Mouse (Mus musculus): Measurements from ENCODE around the gene Mipol1. TPM values are rescaled to one million over a fixed set of nuclear protein-coding genes. Genes with fewer than 3 reads are reported as not detected.
A peak's percentile ranks its signal among the peaks of the same experiment; 100 is the strongest.
"Not testable (repeated sequence)": the region's sequence is repeated elsewhere in the genome, so short reads cannot be mapped to it uniquely, and the experiment has no call there.

Gene Mipol1
- polyA plus RNA-seq, 1 experiment from 2014 or later = 5.1 TPM

DNA sequence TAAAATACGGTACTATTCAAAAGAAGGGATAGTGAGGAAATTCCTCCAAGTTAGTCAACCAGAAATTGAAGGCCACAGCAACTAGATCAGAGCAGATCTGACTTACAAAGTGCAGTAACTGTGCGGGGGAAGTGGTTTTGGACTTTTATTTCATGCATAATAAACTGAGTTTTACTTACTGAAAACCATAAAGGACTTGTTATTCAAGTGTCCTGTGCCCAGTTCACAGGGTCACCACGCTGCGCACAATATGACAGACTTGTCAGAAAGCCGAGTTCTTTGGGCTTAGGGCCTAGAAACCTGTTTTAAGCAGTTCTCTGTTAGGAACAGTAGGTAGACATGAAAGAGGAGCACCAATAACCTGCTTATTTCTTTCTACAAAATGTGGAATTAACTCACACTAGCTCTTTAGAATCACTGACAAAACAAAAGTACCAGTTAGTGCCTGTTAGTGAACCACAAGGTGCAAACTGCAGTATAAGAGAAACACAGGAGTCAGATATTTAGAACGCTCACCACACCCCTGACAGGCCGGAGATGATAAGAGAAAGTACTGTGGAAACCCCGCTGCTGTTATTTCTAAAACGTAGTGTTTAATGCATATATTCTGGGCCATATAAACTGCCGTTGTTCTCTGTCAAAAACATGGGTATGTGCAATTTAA is 32.7 kb upstream of the Mipol1 start, which contains the start of gene Slc25a21:
Gene Slc25a21 (minus strand): TSS at position 110 of the 664 bp plus-strand sequence.
- Histone ChIP-seq H3K27me3 (ENCODE audit: control insufficient read depth, insufficient read depth, low read length) (peaks cover 14% of the 10 kb centered on the region), H3K27ac (ENCODE audit: low read depth, low read length) (no peak within 1 kb of the TSS), H3K9me3 (ENCODE audit: control insufficient read depth, low read length) (no peaks in the 10 kb centered on the region), H3K9ac (replicated peaks; ENCODE audit: low read depth, low read length) (peak within 1 kb of the TSS; percentile 41), H3K4me2 (ENCODE audit: low read depth, low read length) (peak within 1 kb of the TSS; percentile 80), H3K4me1 (ENCODE audit: control insufficient read depth, insufficient read depth, low read length) (0 out of 2 replicates have a peak, but pooled peaks cover 3% of the 10 kb centered on the region), H3K4me3 (ENCODE audit: low read depth, low read length) (peak within 1 kb of the TSS; percentile 39), H3K36me3 (ENCODE audit: control insufficient read depth, insufficient read depth, low read length) (no peaks in the 10 kb centered on the region)
- WGBS = 57% methylated on average over 10 of the region's 10 CpGs
- ATAC-seq (ENCODE audit: low read depth) = no peak

DNA sequence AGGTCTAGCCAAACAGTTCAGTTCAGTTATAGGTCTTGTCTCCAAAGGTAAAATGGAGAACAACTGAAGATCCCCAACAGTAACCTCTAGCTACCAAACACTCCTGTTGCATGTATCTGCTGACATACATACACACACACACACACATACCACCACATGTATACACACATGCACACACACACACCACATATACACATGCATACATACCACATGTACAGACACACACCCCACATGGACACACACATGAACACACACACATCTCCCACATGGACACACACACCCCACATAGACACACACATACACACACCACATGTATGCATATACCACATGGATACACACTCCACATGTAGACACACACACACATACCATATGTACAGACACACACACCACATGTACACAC is 32.0 kb upstream of the Mipol1 start:
- Histone ChIP-seq H3K9ac (replicated peaks; ENCODE audit: low read depth, low read length) (no peak overlapping the region), H3K4me1 (ENCODE audit: control insufficient read depth, insufficient read depth, low read length) (0 out of 2 replicates have a peak, but pooled peaks cover 3% of the 10 kb centered on the region), H3K4me3 (ENCODE audit: low read depth, low read length) (no peak overlapping the region), H3K27ac (ENCODE audit: low read depth, low read length) (no peak overlapping the region), H3K9me3 (ENCODE audit: control insufficient read depth, low read length) (no peaks in the 10 kb centered on the region), H3K27me3 (ENCODE audit: control insufficient read depth, insufficient read depth, low read length) (peaks cover 14% of the 10 kb centered on the region), H3K4me2 (ENCODE audit: low read depth, low read length) (no peak overlapping the region), H3K36me3 (ENCODE audit: control insufficient read depth, insufficient read depth, low read length) (no peaks in the 10 kb centered on the region)
- no peak for ATAC-seq (ENCODE audit: low read depth)

DNA sequence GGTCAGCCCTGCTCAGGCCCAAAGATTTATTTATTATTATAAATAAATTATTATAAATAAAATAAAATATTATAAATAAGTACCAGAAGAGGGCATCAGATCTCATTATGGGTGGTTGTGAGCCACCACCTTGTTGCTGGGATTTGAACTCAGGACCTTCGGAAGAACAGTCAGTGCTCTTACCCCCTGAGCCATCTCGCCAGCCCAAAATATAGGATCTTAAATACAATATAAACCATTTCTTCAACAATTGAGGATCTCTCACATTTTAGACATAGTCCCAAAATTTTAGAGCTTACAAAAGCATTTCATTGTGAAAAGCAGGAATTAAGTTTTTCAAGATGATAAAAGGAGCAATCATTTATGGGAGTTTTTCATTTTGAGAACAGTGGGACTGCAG is 30.8 kb upstream of the Mipol1 start:
- Histone ChIP-seq H3K4me1 (ENCODE audit: control insufficient read depth, insufficient read depth, low read length) (0 out of 2 replicates have a peak, but pooled peaks cover 3% of the 10 kb centered on the region), H3K9ac (replicated peaks; ENCODE audit: low read depth, low read length) (no peak overlapping the region), H3K4me2 (ENCODE audit: low read depth, low read length) (no peak overlapping the region), H3K27ac (ENCODE audit: low read depth, low read length) (no peak overlapping the region), H3K9me3 (ENCODE audit: control insufficient read depth, low read length) (no peaks in the 10 kb centered on the region), H3K27me3 (ENCODE audit: control insufficient read depth, insufficient read depth, low read length) (peaks cover 14% of the 10 kb centered on the region), H3K4me3 (ENCODE audit: low read depth, low read length) (no peak overlapping the region), H3K36me3 (ENCODE audit: control insufficient read depth, insufficient read depth, low read length) (no peaks in the 10 kb centered on the region)
- no peak for ATAC-seq (ENCODE audit: low read depth)
- 99% methylated on average over 2 of the region's 2 CpGs for WGBS

DNA sequence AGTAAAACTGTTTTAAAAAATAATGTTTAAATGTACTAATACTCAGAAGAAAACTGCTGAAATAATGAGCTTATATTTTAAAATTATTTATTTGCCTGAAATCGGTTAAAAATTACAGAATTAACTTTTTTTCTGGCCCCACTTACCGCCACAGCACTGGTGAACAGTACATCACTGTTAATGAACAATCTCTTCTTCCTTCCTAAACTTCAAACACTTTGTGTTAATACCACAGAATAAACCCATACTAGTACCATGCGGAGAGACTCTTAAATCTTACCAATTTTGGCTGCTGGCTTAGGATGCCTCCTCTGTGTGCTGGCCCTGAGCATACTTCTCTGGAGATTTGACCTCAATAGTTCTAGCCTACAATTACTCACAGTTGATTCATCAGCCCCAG is 28.3 kb upstream of the Mipol1 start:
- Histone ChIP-seq H3K9me3 (ENCODE audit: control insufficient read depth, low read length) (no peaks in the 10 kb centered on the region), H3K4me1 (ENCODE audit: control insufficient read depth, insufficient read depth, low read length) (no peaks in the 10 kb centered on the region), H3K9ac (replicated peaks; ENCODE audit: low read depth, low read length) (no peak overlapping the region), H3K27ac (ENCODE audit: low read depth, low read length) (no peak overlapping the region), H3K36me3 (ENCODE audit: control insufficient read depth, insufficient read depth, low read length) (no peaks in the 10 kb centered on the region), H3K27me3 (ENCODE audit: control insufficient read depth, insufficient read depth, low read length) (peaks cover 9% of the 10 kb centered on the region), H3K4me2 (ENCODE audit: low read depth, low read length) (no peak overlapping the region), H3K4me3 (ENCODE audit: low read depth, low read length) (no peak overlapping the region)
- 94% methylated on average over 3 of the region's 3 CpGs for WGBS
- ATAC-seq (ENCODE audit: low read depth) = no peak

DNA sequence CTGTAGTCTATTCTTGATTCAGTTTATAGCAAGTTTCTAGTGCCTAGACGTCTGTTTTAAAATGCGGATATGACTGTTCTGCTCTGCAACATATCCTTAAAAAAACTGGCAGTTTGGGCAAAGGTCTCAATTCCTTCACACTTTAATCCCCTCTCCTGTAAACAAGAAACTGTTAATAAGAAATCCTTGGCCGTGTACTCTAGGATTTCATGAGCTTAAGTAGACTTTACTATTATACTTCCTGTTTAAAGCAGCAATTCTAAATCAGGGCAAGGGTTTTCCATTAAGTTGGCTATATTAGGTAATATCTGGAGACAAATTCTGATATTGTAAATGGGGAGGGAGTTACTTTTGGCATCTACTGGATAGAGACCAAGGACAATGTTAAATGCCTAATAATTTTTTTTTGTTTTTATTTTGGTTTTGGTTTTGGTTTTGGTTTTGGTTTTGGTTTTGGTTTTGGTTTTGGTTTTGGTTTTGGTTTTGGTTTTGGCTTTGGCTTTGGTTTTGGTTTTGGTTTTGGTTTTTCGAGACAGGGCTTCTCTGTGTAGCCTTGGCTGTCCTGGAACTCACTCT is 25.9 kb upstream of the Mipol1 start:
- ATAC-seq (ENCODE audit: low read depth) = no peak
- 92% methylated on average over 4 of the region's 4 CpGs for WGBS
- H3K36me3 ChIP-seq (ENCODE audit: control insufficient read depth, insufficient read depth, low read length) = no peaks in the 10 kb centered on the region

DNA sequence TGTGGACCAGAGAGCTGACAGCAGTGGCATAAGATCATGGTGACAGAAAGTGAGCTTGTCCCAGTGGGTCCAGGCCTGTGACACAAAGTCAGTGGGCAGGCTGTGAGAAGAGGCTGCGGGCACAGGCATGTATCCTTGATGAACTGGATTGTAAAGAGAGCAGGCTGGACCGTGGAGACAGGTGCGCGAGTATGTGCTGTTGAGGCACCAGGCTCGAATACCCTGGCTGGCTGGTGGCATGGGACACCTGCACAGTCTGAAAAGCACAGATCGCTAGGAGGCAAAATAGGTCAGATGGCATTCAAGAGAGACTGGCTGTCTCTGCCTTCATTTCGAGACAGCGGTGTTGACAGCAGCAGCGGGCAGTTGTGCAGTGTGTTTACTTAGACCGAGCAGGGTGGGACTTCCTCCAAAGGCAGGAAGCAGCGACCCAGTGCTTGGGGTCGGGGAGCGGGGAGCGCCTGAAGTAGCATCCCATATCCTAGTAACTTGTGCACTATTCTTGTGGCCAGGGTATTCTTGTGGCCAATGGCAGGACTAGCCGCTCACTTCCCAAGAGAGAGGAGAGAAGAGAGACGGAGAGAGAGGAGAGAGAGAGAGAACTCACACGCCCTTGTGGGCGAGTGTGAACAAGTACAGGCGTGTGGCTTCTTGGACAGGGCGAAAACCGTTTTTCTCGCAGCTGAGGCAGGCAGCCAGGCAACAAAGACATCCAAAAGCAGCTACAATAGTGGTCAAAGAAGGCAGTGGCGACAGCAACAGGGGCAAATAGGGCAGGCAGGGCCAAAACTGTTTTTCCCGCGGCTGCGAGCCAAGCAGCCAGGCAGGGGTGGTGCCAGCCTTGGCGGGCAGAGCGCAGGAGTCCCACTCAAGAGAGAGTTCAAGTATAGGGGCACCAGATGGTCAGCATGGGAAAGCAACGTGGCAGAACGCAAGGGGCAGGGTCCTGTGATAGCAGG is 18.6 kb upstream of the Mipol1 start:
- H3K9ac ChIP-seq (replicated peaks; ENCODE audit: low read depth, low read length) = peak overlapping the region; percentile 55; the same call in 1 of the 2 replicates
- no peaks in the 10 kb centered on the region for H3K27me3 ChIP-seq (ENCODE audit: control insufficient read depth, insufficient read depth, low read length)
- H3K27ac ChIP-seq (ENCODE audit: low read depth, low read length) = no peak overlapping the region
- no peaks in the 10 kb centered on the region for H3K9me3 ChIP-seq (ENCODE audit: control insufficient read depth, low read length)
- 7% methylated on average over 30 of the region's 30 CpGs for WGBS
- H3K36me3 ChIP-seq (ENCODE audit: control insufficient read depth, insufficient read depth, low read length) = no peaks in the 10 kb centered on the region
- peak overlapping the region; percentile 84 for H3K4me2 ChIP-seq (ENCODE audit: low read depth, low read length)
- H3K4me3 ChIP-seq (ENCODE audit: low read depth, low read length) = peak overlapping the region; percentile 30
- no peaks in the 10 kb centered on the region for H3K4me1 ChIP-seq (ENCODE audit: control insufficient read depth, insufficient read depth, low read length)
- peak; percentile 87 for ATAC-seq (ENCODE audit: low read depth)

More for the DNA sequence above, 25.9 kb upstream of the Mipol1 start:
- Histone ChIP-seq H3K27me3 (ENCODE audit: control insufficient read depth, insufficient read depth, low read length) (no peaks in the 10 kb centered on the region), H3K9me3 (ENCODE audit: control insufficient read depth, low read length) (no peaks in the 10 kb centered on the region), H3K4me1 (ENCODE audit: control insufficient read depth, insufficient read depth, low read length) (no peaks in the 10 kb centered on the region), H3K4me2 (ENCODE audit: low read depth, low read length) (no peak overlapping the region), H3K4me3 (ENCODE audit: low read depth, low read length) (no peak overlapping the region), H3K9ac (replicated peaks; ENCODE audit: low read depth, low read length) (no peak overlapping the region), H3K27ac (ENCODE audit: low read depth, low read length) (no peak overlapping the region)

DNA sequence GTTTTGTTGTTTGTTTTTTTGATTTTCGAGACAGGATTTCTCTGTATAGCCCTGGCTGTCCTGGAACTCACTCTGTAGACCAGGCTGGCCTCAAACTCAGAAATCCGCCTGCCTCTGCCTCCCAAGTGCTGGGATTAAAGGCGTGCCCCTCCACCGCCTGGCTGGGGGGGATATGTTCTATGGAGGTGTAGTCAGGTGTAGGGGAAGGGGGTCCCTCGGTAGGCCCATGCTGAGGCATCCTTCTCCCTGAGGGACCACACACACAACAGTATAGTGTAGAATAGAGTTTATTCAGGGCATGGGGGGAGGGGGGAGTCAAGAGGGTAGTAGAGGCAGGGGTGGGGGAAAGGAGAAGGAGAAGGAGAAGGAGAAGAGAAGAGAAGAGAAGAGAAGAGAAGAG is 17.8 kb upstream of the Mipol1 start:
- H3K9ac ChIP-seq (replicated peaks; ENCODE audit: low read depth, low read length); H3K4me1 ChIP-seq (ENCODE audit: control insufficient read depth, insufficient read depth, low read length); H3K36me3 ChIP-seq (ENCODE audit: control insufficient read depth, insufficient read depth, low read length); H3K9me3 ChIP-seq (ENCODE audit: control insufficient read depth, low read length); H3K4me3 ChIP-seq (ENCODE audit: low read depth, low read length); H3K4me2 ChIP-seq (ENCODE audit: low read depth, low read length); H3K27me3 ChIP-seq (ENCODE audit: control insufficient read depth, insufficient read depth, low read length); H3K27ac ChIP-seq (ENCODE audit: low read depth, low read length): not testable (repeated sequence)
- 85% methylated on average over 5 of the region's 5 CpGs for WGBS
- ATAC-seq (ENCODE audit: low read depth) = 0 out of 2 replicates have a peak, but pooled peaks have one; percentile 25

DNA sequence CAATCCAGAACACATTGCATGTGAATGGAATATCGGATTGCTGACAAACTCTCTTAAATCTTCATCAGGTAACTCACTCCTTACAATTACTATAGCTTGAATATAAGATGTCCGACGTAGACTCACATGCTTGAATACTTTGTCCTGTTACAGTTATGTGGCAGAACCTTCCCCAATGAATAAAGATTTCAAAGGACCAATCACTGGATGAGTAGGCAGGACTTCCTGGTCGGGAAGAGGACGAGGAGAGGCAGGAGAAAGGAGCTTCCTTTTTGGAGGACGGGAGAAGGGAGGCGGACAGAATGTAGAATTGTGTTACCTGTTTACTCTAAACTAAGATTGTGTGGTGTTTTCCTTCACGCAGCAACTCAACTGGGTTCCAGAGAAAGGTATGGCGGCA is 3.8 kb upstream of the Mipol1 start:
- H3K27ac ChIP-seq (ENCODE audit: low read depth, low read length) = no peak overlapping the region
- H3K4me3 ChIP-seq (ENCODE audit: low read depth, low read length) = no peak overlapping the region
- H3K4me1 ChIP-seq (ENCODE audit: control insufficient read depth, insufficient read depth, low read length) = no peaks in the 10 kb centered on the region
- no peak overlapping the region for H3K4me2 ChIP-seq (ENCODE audit: low read depth, low read length)
- WGBS = 91% methylated on average over 9 of the region's 9 CpGs
- H3K9ac ChIP-seq (replicated peaks; ENCODE audit: low read depth, low read length) = no peak overlapping the region
- H3K27me3 ChIP-seq (ENCODE audit: control insufficient read depth, insufficient read depth, low read length) = no peaks in the 10 kb centered on the region
- H3K36me3 ChIP-seq (ENCODE audit: control insufficient read depth, insufficient read depth, low read length) = no peaks in the 10 kb centered on the region
- H3K9me3 ChIP-seq (ENCODE audit: control insufficient read depth, low read length) = no peaks in the 10 kb centered on the region
- ATAC-seq (ENCODE audit: low read depth) = no peak

DNA sequence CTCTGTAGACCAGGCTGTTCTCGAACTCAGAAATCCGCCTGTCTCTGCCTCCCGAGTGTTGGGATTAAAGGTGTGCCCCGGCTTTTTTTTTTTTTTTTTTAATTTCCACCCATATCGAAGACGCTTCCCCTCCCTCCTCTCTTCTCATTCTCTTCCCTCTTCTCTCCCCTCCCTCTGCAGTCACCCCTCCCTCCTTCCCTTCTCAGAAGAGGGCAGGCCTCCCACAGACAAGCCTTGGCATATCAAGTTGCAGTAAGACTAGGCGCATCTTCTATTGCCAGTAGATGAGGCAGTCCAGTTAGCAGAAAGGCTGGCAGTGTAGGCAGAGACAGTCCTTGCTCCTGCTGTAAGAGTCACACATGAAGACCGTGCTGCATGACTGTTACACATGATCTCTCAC is 2.5 kb upstream of the Mipol1 start:
- Histone ChIP-seq H3K4me1 (ENCODE audit: control insufficient read depth, insufficient read depth, low read length) (no peaks in the 10 kb centered on the region), H3K4me3 (ENCODE audit: low read depth, low read length) (no peak overlapping the region), H3K9me3 (ENCODE audit: control insufficient read depth, low read length) (no peaks in the 10 kb centered on the region), H3K27me3 (ENCODE audit: control insufficient read depth, insufficient read depth, low read length) (no peaks in the 10 kb centered on the region), H3K9ac (replicated peaks; ENCODE audit: low read depth, low read length) (no peak overlapping the region), H3K27ac (ENCODE audit: low read depth, low read length) (no peak overlapping the region), H3K36me3 (ENCODE audit: control insufficient read depth, insufficient read depth, low read length) (no peaks in the 10 kb centered on the region), H3K4me2 (ENCODE audit: low read depth, low read length) (no peak overlapping the region)
- ATAC-seq (ENCODE audit: low read depth) = no peak
- WGBS = 85% methylated on average over 4 of the region's 8 CpGs

Measured in neural tube, embryonic 14.5 days (tissue).